Comparison of ENCODE assay signal across 12 mouse cellular contexts in genomic region chr16:49504669-49505068, GRCm38 (mm10).
DNase-seq lines count a peak whose midpoint lies in the region; ATAC-seq and TF ChIP-seq lines count a peak whose summit lies in the region.
"Had no signal": no experiment of that assay in that cellular context is flagged by ENCODE, and none has a peak within 500 bp of the region (broad histone marks: within the 10 kb centered on the region; RNA-seq: fewer than 3 reads in every experiment).

No protein-coding gene starts in this region.

- H3K9ac ChIP-seq in midbrain, embryonic 13.5 days (replicated peaks), result no peak overlapping the region
- H3K9ac ChIP-seq: forebrain, embryonic 15.5 days; heart, embryonic 13.5 days; lung, embryonic 14.5 days; stomach, embryonic 15.5 days had no signal

- 92% methylated on average over 6 of the region's 6 CpGs for WGBS in midbrain, embryonic 13.5 days
- 90% methylated on average over 6 of the region's 6 CpGs for WGBS in midbrain, embryonic 10.5 days

- no peaks in the 10 kb centered on the region for H3K9me3 ChIP-seq in midbrain, embryonic 13.5 days
- H3K9me3 ChIP-seq in midbrain, embryonic 10.5 days (replicated peaks), result no peaks in the 10 kb centered on the region
- H3K9me3 ChIP-seq: forebrain, embryonic 15.5 days; heart, embryonic 13.5 days; stomach, embryonic 15.5 days had no signal

- peak overlapping the region; percentile 60; the same call in 1 of the 2 replicates for H3K4me3 ChIP-seq in gastrocnemius, adult 2 months
- no peak overlapping the region for H3K4me3 ChIP-seq in midbrain, embryonic 13.5 days (replicated peaks)
- no peak overlapping the region for H3K4me3 ChIP-seq in midbrain, embryonic 10.5 days
- H3K4me3 ChIP-seq: forebrain, embryonic 15.5 days; heart, embryonic 13.5 days; stomach, embryonic 15.5 days had no signal

- H3K27me3 ChIP-seq in midbrain, embryonic 13.5 days, result no peaks in the 10 kb centered on the region
- no peaks in the 10 kb centered on the region for H3K27me3 ChIP-seq in midbrain, embryonic 10.5 days (ENCODE audit: low read depth, poor library complexity, severe bottlenecking)
- H3K27me3 ChIP-seq: forebrain, embryonic 15.5 days; heart, embryonic 13.5 days; stomach, embryonic 15.5 days had no signal

- intact Hi-C loops in gastrocnemius, adult 2 months (cut with DNase I), result loop anchor here (5.0 to 10.0 kb wide), 3 partner anchors 190 to 1240 kb away; partner anchors contain the start of gene Ift57
- intact Hi-C loops in gastrocnemius, postnatal 36 days (cut with DNase I), result loop anchor here (10.0 kb wide), 2 partner anchors 190 to 1230 kb away; partner anchors contain the start of gene Ift57

- peak; percentile 20; the same call in 1 of the 2 replicates for ATAC-seq in midbrain, embryonic 13.5 days
- ATAC-seq in common myeloid progenitor, adult 5-6 weeks (replicated peaks; ENCODE audit: low read depth, poor library complexity, severe bottlenecking), result 0 out of 2 replicates have a peak, but pooled peaks have one; percentile 5
- ATAC-seq: forebrain, embryonic 15.5 days had no signal

- TF ChIP-seq CTCF in gastrocnemius, adult 2 months (IDR thresholded peaks at IDR 0.05), result no peak

- no peak overlapping the region for H3K4me2 ChIP-seq in midbrain, embryonic 13.5 days (replicated peaks)
- H3K4me2 ChIP-seq: forebrain, embryonic 15.5 days; lung, embryonic 14.5 days; stomach, embryonic 15.5 days had no signal

- DNase-seq in gastrocnemius, adult 2 months, result no peak
- DNase-seq in gastrocnemius, postnatal 36 days, result no peak
- DNase-seq in midbrain, embryonic 10.5 days (ENCODE audit: low spot score), result no peak
- DNase-seq in adipocyte (ENCODE audit: low spot score), result no peak
- DNase-seq in natural killer cell, adult 2 months (ENCODE audit: low spot score in 2 of 2), result no peak
- DNase-seq: embryo, embryonic 11 days had no signal

- no peaks in the 10 kb centered on the region for H3K36me3 ChIP-seq in midbrain, embryonic 13.5 days
- no peaks in the 10 kb centered on the region for H3K36me3 ChIP-seq in midbrain, embryonic 10.5 days
- H3K36me3 ChIP-seq: forebrain, embryonic 15.5 days; heart, embryonic 13.5 days; stomach, embryonic 15.5 days had no signal

- H3K27ac ChIP-seq in gastrocnemius, adult 2 months, result no peak overlapping the region; the same call in 1 of the 2 replicates
- H3K27ac ChIP-seq in midbrain, embryonic 13.5 days, result no peak overlapping the region
- H3K27ac ChIP-seq in midbrain, embryonic 10.5 days (replicated peaks), result no peak overlapping the region
- H3K27ac ChIP-seq: forebrain, embryonic 15.5 days; heart, embryonic 13.5 days; stomach, embryonic 15.5 days had no signal

- H3K4me1 ChIP-seq in midbrain, embryonic 13.5 days (replicated peaks), result peaks cover 5% of the 10 kb centered on the region; the same call in 1 of the 2 replicates
- no peaks in the 10 kb centered on the region for H3K4me1 ChIP-seq in midbrain, embryonic 10.5 days
- H3K4me1 ChIP-seq: forebrain, embryonic 15.5 days; stomach, embryonic 15.5 days had no signal
